Mouse (Mus musculus) liver, postnatal 0 days (tissue): ENCODE measurements around the gene Fzd1. TPM values are rescaled to one million over a fixed set of nuclear protein-coding genes. Genes with fewer than 3 reads are reported as not detected.

ENCODE experiments used
- ATAC-seq: fragments of 200-750 bp; cut with Nextera tagmentation; 2 replicates; pipeline ENCODE4 v1.8.0; 2017; ENCODE audit warnings: mild to moderate bottlenecking, moderate library complexity
- DNase-seq: peaks from one replicate; pipeline ENCODE4 v3.0.0-alpha.2; 2016
- H3K27ac ChIP-seq: fragments of 300-500 bp; sonication (generic); 2 replicates; pipeline ENCODE4 v1.5.1; 2014; ENCODE audit warnings: antibody characterized with exemption, moderate library complexity, mild to moderate bottlenecking, low read depth
- H3K27me3 ChIP-seq: fragments of 300-500 bp; sonication (generic); 2 replicates; pipeline ENCODE4 v1.6.1; 2014; ENCODE audit warnings: low read length, control low read depth, mixed read lengths; ENCODE audit not compliant: insufficient read depth
- H3K36me3 ChIP-seq: fragments of 300-500 bp; sonication (generic); replicated peaks from 2 replicates; pipeline ENCODE4 v1.6.1; 2014; ENCODE audit warnings: mild to moderate bottlenecking, control low read depth, low read length, moderate library complexity, mixed read lengths; ENCODE audit not compliant: insufficient read depth
- H3K4me1 ChIP-seq: fragments of 300-500 bp; sonication (generic); 2 replicates; pipeline ENCODE4 v1.6.1; 2014; ENCODE audit warnings: antibody characterized with exemption, mild to moderate bottlenecking, control low read depth; ENCODE audit not compliant: insufficient read depth
- H3K4me2 ChIP-seq: fragments of 300-500 bp; sonication (generic); 2 replicates; pipeline ENCODE4 v1.6.1; 2014; ENCODE audit warnings: low read depth, mild to moderate bottlenecking, low read length, moderate library complexity, mixed read lengths
- H3K4me3 ChIP-seq: fragments of 300-500 bp; sonication (generic); 2 replicates; pipeline ENCODE4 v1.5.1; 2014; ENCODE audit warnings: low read depth, low read length
- H3K9ac ChIP-seq: fragments of 300-500 bp; sonication (generic); replicated peaks from 2 replicates; pipeline ENCODE4 v1.6.1; 2014; ENCODE audit warnings: mild to moderate bottlenecking, moderate library complexity
- H3K9me3 ChIP-seq: fragments of 300-500 bp; sonication (generic); 2 replicates; pipeline ENCODE4 v1.6.1; 2016; ENCODE audit warnings: mild to moderate bottlenecking, control low read depth, low read length, mixed read lengths
- CTCF ChIP-seq: sonication (generic); IDR thresholded peaks from 2 replicates; pipeline ENCODE4 v1.5.1; 2016; ENCODE audit warnings: antibody characterized with exemption, low read depth
- EP300 ChIP-seq: IDR thresholded peaks from 2 replicates; pipeline ENCODE4 v1.6.1; 2016; ENCODE audit warnings: antibody characterized with exemption, low read depth, mild to moderate bottlenecking
- WGBS: fragments of 180-500 bp; shearing (Covaris S2); extraction: QIAGEN DNeasy Blood & Tissue Kit; methylation state at CpG from one replicate; pipeline ENCODE4 v1.1.7; 2014; ENCODE audit not compliant: insufficient replicate concordance; 5-methylcytosine and 5-hydroxymethylcytosine counted together
- polyA plus RNA-seq: library from polyadenylated mRNA; unstranded; fragments of >200 nt; fragmentation: Nextera tagmentation; extraction: Ambion mirVana; gene quantifications from 2 replicates; pipeline ENCODE4 v1.2.1, GENCODE M21; 2015

The Fzd1 gene
- 2.9 and 3.4 TPM in 2 replicates for polyA plus RNA-seq

- DNase-seq (peak; percentile 84), ATAC-seq (peak; percentile 93)
- Histone ChIP-seq H3K27ac (peak within 1 kb of the TSS; percentile 87), H3K9me3 (no peaks in the 10 kb centered on the region), H3K9ac (peak within 1 kb of the TSS; percentile 65), H3K36me3 (no peaks in the 10 kb centered on the region), H3K27me3 (peaks cover 36% of the 10 kb centered on the region), H3K4me3 (peak within 1 kb of the TSS; percentile 65), H3K4me1 (peaks cover 6% of the 10 kb centered on the region; the same call in 1 of the 2 replicates), H3K4me2 (peak within 1 kb of the TSS; percentile 81)
- TF ChIP-seq CTCF (peak; percentile 30), EP300 (no peak)
- 3% methylated on average over 29 of the region's 33 CpGs for WGBS
Measured at GRCm38 (mm10) chr5:4757902-4758301, at the start of gene Fzd1. Fzd1 (minus strand) TSS chr5:4758035.

- Histone ChIP-seq H3K4me1 (no peaks in the 10 kb centered on the region), H3K4me2 (no peak overlapping the region), H3K27me3 (no peaks in the 10 kb centered on the region), H3K9me3 (no peaks in the 10 kb centered on the region), H3K27ac (no peak overlapping the region), H3K4me3 (no peak overlapping the region), H3K9ac (no peak overlapping the region), H3K36me3 (no peaks in the 10 kb centered on the region)
- TF ChIP-seq CTCF (no peak), EP300 (no peak)
- 73% methylated on average over 4 of the region's 4 CpGs for WGBS
- DNase-seq (no peak), ATAC-seq (no peak)
Measured at GRCm38 (mm10) chr5:4805228-4805627, 47.4 kb upstream of the Fzd1 start.

- no peak for DNase-seq
- Histone ChIP-seq H3K9me3 (no peaks in the 10 kb centered on the region), H3K27ac (no peak overlapping the region), H3K4me3 (no peak overlapping the region), H3K4me1 (no peaks in the 10 kb centered on the region), H3K4me2 (no peak overlapping the region), H3K36me3 (no peaks in the 10 kb centered on the region), H3K27me3 (no peaks in the 10 kb centered on the region), H3K9ac (no peak overlapping the region)
- ATAC-seq, result no peak
- no peak for TF ChIP-seq CTCF
- no peak for TF ChIP-seq EP300
- WGBS, result 36% methylated on average over 5 of the region's 5 CpGs
Measured at GRCm38 (mm10) chr5:4803708-4804107, 45.9 kb upstream of the Fzd1 start.

- no peak overlapping the region for H3K27ac ChIP-seq
- no peak for TF ChIP-seq EP300
- TF ChIP-seq CTCF, result no peak
- H3K9me3 ChIP-seq, result no peaks in the 10 kb centered on the region
- no peaks in the 10 kb centered on the region for H3K4me1 ChIP-seq
- H3K4me2 ChIP-seq, result no peak overlapping the region
- no peak for DNase-seq
- H3K4me3 ChIP-seq, result no peak overlapping the region
- no peak overlapping the region for H3K9ac ChIP-seq
- no peaks in the 10 kb centered on the region for H3K27me3 ChIP-seq
- no peak for ATAC-seq
- no peaks in the 10 kb centered on the region for H3K36me3 ChIP-seq
Measured at GRCm38 (mm10) chr5:4801971-4802370, 44.1 kb upstream of the Fzd1 start.

- TF ChIP-seq CTCF, result no peak
- no peak for TF ChIP-seq EP300
- Histone ChIP-seq H3K4me3 (no peak overlapping the region), H3K36me3 (no peaks in the 10 kb centered on the region), H3K4me2 (no peak overlapping the region), H3K4me1 (no peaks in the 10 kb centered on the region), H3K27ac (no peak overlapping the region), H3K27me3 (no peaks in the 10 kb centered on the region), H3K9ac (no peak overlapping the region), H3K9me3 (no peaks in the 10 kb centered on the region)
- WGBS, result 76% methylated on average over 8 of the region's 8 CpGs
- ATAC-seq (no peak), DNase-seq (no peak)
Measured at GRCm38 (mm10) chr5:4801096-4801850, 43.4 kb upstream of the Fzd1 start.

GRCm38 (mm10) chr5:4791219-4791618, 33.4 kb upstream of the Fzd1 start:
- Histone ChIP-seq H3K9ac (no peak overlapping the region), H3K4me3 (no peak overlapping the region), H3K4me1 (no peaks in the 10 kb centered on the region), H3K4me2 (no peak overlapping the region), H3K9me3 (no peaks in the 10 kb centered on the region), H3K27me3 (no peaks in the 10 kb centered on the region), H3K27ac (no peak overlapping the region), H3K36me3 (no peaks in the 10 kb centered on the region)
- WGBS, result 65% methylated on average over 3 of the region's 3 CpGs
- TF ChIP-seq EP300 (no peak), CTCF (no peak)
- no peak for DNase-seq
- no peak for ATAC-seq

- ATAC-seq (no peak), DNase-seq (no peak)
- WGBS, result 80% methylated on average over 4 of the region's 4 CpGs
- Histone ChIP-seq H3K27ac (no peak overlapping the region), H3K4me3 (no peak overlapping the region), H3K36me3 (no peaks in the 10 kb centered on the region), H3K9ac (no peak overlapping the region), H3K9me3 (no peaks in the 10 kb centered on the region), H3K4me1 (no peaks in the 10 kb centered on the region), H3K27me3 (no peaks in the 10 kb centered on the region), H3K4me2 (no peak overlapping the region)
- TF ChIP-seq EP300 (no peak), CTCF (no peak)
Measured at GRCm38 (mm10) chr5:4790265-4790664, 32.4 kb upstream of the Fzd1 start.
